Mouse (Mus musculus) intestine, postnatal 0 days (tissue): ENCODE measurements at regions not wholly inside any gene's neighbourhood (a gene's known extent, or its start where the extent isn't known, plus 50 kb on each side); places are given as distances from the start of the nearest gene placed in this dataset.

Experiments
- ATAC-seq: fragments of 200-750 bp; cut with Nextera tagmentation; 2 replicates; pipeline ENCODE4 v1.8.0; 2017; ENCODE audit warnings: mild to moderate bottlenecking, moderate TSS enrichment, moderate library complexity
- H3K27ac ChIP-seq: fragments of 300-500 bp; sonication (generic); 2 replicates; pipeline ENCODE4 v1.5.1; 2014; ENCODE audit warnings: mild to moderate bottlenecking, low read depth, low read length, moderate library complexity
- H3K27me3 ChIP-seq: fragments of 300-500 bp; sonication (generic); replicated peaks from 2 replicates; pipeline ENCODE4 v1.6.1; 2014; ENCODE audit warnings: low read length, mixed read lengths; ENCODE audit not compliant: control insufficient read depth, insufficient read depth
- H3K36me3 ChIP-seq: fragments of 300-500 bp; sonication (generic); 2 replicates; pipeline ENCODE4 v1.6.1; 2014; ENCODE audit warnings: mild to moderate bottlenecking, moderate library complexity; ENCODE audit not compliant: control insufficient read depth, insufficient read depth
- H3K4me1 ChIP-seq: fragments of 300-500 bp; sonication (generic); replicated peaks from 2 replicates; pipeline ENCODE4 v1.6.1; 2014; ENCODE audit warnings: antibody characterized with exemption, low read length, mixed read lengths; ENCODE audit not compliant: control insufficient read depth, insufficient read depth
- H3K4me2 ChIP-seq: fragments of 300-500 bp; sonication (generic); replicated peaks from 2 replicates; pipeline ENCODE4 v1.6.1; 2014; ENCODE audit warnings: low read depth, mild to moderate bottlenecking, moderate library complexity
- H3K4me3 ChIP-seq: fragments of 300-500 bp; sonication (generic); 2 replicates; pipeline ENCODE4 v1.5.1; 2014; ENCODE audit warnings: low read depth, low read length
- H3K9ac ChIP-seq: fragments of 300-500 bp; sonication (generic); 2 replicates; pipeline ENCODE4 v1.6.1; 2014; ENCODE audit warnings: mild to moderate bottlenecking, low read depth, low read length
- H3K9me3 ChIP-seq: fragments of 300-500 bp; sonication (generic); 2 replicates; pipeline ENCODE4 v1.6.1; 2016; ENCODE audit warnings: mixed run types; ENCODE audit not compliant: control insufficient read depth
- CTCF ChIP-seq: sonication (generic); IDR thresholded peaks from 2 replicates; pipeline ENCODE4 v1.5.1; 2016; ENCODE audit warnings: low read depth, mild to moderate bottlenecking, control low read depth, antibody characterized with exemption, moderate library complexity
- WGBS: fragments of 180-500 bp; shearing (Covaris S2); extraction: QIAGEN DNeasy Blood & Tissue Kit; methylation state at CpG from one replicate; pipeline ENCODE4 v1.1.7; 2014; 5-methylcytosine and 5-hydroxymethylcytosine counted together

- Histone ChIP-seq H3K27ac (no peak overlapping the region), H3K4me1 (no peaks in the 10 kb centered on the region), H3K9me3 (0 out of 2 replicates have a peak, but pooled peaks cover 3% of the 10 kb centered on the region), H3K36me3 (no peaks in the 10 kb centered on the region), H3K27me3 (no peaks in the 10 kb centered on the region), H3K4me3 (no peak overlapping the region), H3K4me2 (no peak overlapping the region), H3K9ac (no peak overlapping the region)
- WGBS = 79% methylated on average over 4 of the region's 4 CpGs
- no peak for ATAC-seq
- no peak for TF ChIP-seq CTCF
Measured at GRCm38 (mm10) chr6:140167182-140167581, 125.9 kb upstream of the Plcz1 start.

DNA sequence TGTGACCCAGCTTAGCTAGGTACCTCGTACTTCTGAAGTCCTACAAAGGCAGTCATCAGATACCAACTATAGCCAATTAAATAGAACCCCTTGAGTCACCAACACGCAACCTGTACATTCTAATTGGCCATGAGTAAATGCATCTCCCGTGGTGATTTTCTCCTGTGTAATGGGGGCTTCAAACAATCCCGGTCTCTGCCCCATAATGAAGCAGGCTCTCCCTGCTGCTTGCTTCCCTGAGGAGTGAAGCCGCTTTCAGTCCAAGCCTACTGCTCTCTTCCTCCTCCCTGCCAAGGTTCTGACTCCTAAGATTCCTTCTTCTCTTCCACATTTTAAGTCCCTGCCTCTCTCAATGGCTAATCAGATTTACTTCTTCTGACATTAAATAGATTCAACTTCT lies 121.5 kb upstream of the Plcz1 start:
- ATAC-seq = no peak
- H3K9ac ChIP-seq = no peak overlapping the region
- no peak overlapping the region for H3K4me3 ChIP-seq
- no peaks in the 10 kb centered on the region for H3K27me3 ChIP-seq
- no peak for TF ChIP-seq CTCF
- 0 out of 2 replicates have a peak, but pooled peaks cover 3% of the 10 kb centered on the region for H3K9me3 ChIP-seq
- no peaks in the 10 kb centered on the region for H3K4me1 ChIP-seq
- no peak overlapping the region for H3K4me2 ChIP-seq
- 92% methylated on average over 5 of the region's 5 CpGs for WGBS
- H3K36me3 ChIP-seq = no peaks in the 10 kb centered on the region
- no peak overlapping the region for H3K27ac ChIP-seq

- H3K36me3 ChIP-seq = no peaks in the 10 kb centered on the region
- no peak overlapping the region for H3K9ac ChIP-seq
- no peak for ATAC-seq
- H3K27me3 ChIP-seq = no peaks in the 10 kb centered on the region
- H3K4me3 ChIP-seq = no peak overlapping the region
- H3K27ac ChIP-seq = no peak overlapping the region
- no peak for TF ChIP-seq CTCF
- no peak overlapping the region for H3K4me2 ChIP-seq
- 86% methylated on average over 4 of the region's 4 CpGs for WGBS
- H3K9me3 ChIP-seq = 0 out of 2 replicates have a peak, but pooled peaks cover 3% of the 10 kb centered on the region
- no peaks in the 10 kb centered on the region for H3K4me1 ChIP-seq
Measured at GRCm38 (mm10) chr6:140161482-140161881, 120.2 kb upstream of the Plcz1 start.

DNA sequence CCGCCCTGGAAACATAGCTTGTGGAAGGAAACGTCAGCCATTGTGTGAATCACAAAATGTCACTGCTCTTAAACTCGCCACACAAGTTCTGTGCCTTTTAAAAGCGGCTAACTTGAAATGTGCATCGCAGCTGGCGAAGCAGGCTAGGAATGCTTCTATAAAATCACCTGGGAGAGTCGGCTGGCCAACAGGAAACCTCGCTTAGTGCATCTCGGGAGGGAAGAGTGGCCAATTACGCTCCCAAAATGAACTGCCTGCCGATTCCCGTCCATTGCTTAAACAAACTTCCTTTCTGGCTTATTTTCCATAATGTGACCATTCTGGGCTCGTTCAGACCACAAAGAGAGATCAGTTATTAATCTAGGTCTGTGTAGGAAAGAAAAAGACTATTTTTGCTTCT lies 119.7 kb upstream of the Plcz1 start:
- H3K4me1 ChIP-seq = no peaks in the 10 kb centered on the region
- no peak overlapping the region for H3K4me3 ChIP-seq
- H3K9me3 ChIP-seq = 0 out of 2 replicates have a peak, but pooled peaks cover under 1% of the 10 kb centered on the region
- H3K27me3 ChIP-seq = no peaks in the 10 kb centered on the region
- no peak for ATAC-seq
- WGBS = 79% methylated on average over 13 of the region's 13 CpGs
- no peak overlapping the region for H3K9ac ChIP-seq
- no peak overlapping the region for H3K27ac ChIP-seq
- no peak for TF ChIP-seq CTCF
- H3K4me2 ChIP-seq = no peak overlapping the region
- H3K36me3 ChIP-seq = no peaks in the 10 kb centered on the region

- no peaks in the 10 kb centered on the region for H3K4me1 ChIP-seq
- no peaks in the 10 kb centered on the region for H3K36me3 ChIP-seq
- H3K27me3 ChIP-seq = no peaks in the 10 kb centered on the region
- H3K27ac ChIP-seq = no peak overlapping the region
- 68% methylated on average over 13 of the region's 13 CpGs for WGBS
- no peak for TF ChIP-seq CTCF
- H3K9me3 ChIP-seq = no peaks in the 10 kb centered on the region
- no peak overlapping the region for H3K4me2 ChIP-seq
- no peak overlapping the region for H3K4me3 ChIP-seq
- H3K9ac ChIP-seq = no peak overlapping the region
- ATAC-seq = no peak
Measured at GRCm38 (mm10) chr6:140158986-140159385, 117.7 kb upstream of the Plcz1 start.

DNA sequence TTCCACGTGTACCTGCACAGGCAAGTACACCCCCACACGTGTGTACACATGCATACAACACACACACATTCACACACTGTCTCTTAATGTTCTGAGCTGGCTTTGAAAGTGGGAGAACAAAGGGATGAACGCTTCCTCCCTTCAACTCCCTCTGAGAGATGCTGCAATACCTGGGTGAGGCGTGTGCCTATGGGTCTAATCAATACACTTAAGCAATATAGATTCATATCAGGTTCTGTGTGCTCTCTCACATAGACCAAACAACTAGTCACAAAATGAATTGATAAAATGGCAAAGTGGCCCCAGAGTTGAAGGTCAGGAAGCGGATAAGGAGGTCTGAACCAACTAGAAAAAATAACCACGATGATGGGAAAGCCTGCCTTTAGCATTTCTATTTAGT lies 116.1 kb upstream of the Plcz1 start:
- no peak overlapping the region for H3K27ac ChIP-seq
- 48% methylated on average over 6 of the region's 6 CpGs for WGBS
- no peak overlapping the region for H3K9ac ChIP-seq
- no peaks in the 10 kb centered on the region for H3K4me1 ChIP-seq
- H3K4me2 ChIP-seq = no peak overlapping the region
- H3K9me3 ChIP-seq = no peaks in the 10 kb centered on the region
- H3K36me3 ChIP-seq = no peaks in the 10 kb centered on the region
- H3K4me3 ChIP-seq = no peak overlapping the region
- ATAC-seq = no peak
- TF ChIP-seq CTCF = no peak
- H3K27me3 ChIP-seq = no peaks in the 10 kb centered on the region
